Mouse (Mus musculus) testis, postnatal 14 days (tissue): Measurements from ENCODE around the gene Vmn2r54.
"Not testable (repeated sequence)": the region's sequence is repeated elsewhere in the genome, so short reads cannot be mapped to it uniquely, and the experiment has no call there.

Experiments used
- DNase-seq: peaks from one replicate; pipeline ENCODE4 v3.0.0; 2021; ENCODE audit warnings: low spot score

Gene Vmn2r54

DNA sequence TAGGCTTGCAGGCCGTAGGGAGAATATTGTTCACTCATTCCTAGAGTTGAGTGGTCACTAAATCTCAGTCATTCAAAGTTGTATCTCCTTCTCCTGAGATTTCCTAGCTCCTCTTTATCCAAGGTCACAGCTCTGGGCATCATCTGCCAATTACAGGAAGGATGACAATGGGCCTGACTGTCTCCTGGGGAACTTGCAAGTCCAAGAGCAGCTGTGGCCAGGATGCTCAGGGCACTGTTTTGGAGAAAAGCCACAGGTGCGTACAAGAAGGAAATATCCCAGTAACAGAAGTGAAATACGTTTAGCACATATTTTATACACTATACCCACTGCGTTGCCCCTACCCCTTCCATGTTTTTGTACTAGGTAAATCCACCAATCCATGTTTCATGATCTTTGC lies at the start of gene Vmn2r54:
Gene Vmn2r54, minus strand, starts transcription at position 101 of the 400 bp plus-strand sequence.
- not testable (repeated sequence) for DNase-seq

DNA sequence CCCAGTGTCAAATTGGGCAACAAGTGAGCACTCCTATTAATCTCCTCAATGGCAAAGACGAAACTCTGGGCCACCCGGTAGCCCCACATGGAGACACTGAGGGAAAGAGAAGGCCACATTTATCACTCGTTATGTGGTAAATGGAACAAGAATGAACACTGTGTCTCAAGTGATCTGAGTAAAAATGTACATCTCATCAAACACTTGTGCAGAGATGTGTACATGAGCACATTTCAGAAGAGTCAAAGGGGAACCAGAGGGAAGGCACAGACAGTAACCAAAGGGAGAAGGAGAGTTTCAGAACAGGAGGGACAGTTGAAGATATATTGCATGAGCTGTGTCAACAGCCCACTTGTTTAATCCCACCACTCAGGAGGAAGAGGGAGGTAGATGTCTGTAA lies 44.8 kb upstream of the Vmn2r54 start, which contains the start of gene Vmn2r55:
Gene Vmn2r55, minus strand, starts transcription at position 101 of the 400 bp plus-strand sequence.
- DNase-seq = not testable (repeated sequence)

DNA sequence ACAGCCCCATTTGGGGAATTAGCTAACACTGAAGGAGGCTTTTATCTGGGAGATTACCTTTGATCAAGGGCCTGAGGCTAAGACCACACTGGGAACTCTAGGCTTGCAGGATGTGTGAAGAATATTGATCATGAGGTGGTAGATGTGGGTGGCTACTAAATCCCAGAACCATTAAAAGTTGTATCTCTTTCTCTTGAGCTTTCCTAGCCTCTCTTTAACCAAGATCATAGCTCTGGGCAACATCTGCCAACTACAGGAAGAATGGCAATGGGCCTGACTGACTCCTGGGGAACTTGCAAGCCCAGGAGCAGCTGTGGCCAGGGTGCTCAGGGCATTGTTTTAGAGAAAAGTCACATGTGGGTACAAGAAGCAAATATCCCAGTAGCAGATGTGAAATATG lies 31.4 kb downstream of the Vmn2r54 start, which contains the start of gene Vmn2r53:
Gene Vmn2r53, minus strand, starts transcription at position 101 of the 400 bp plus-strand sequence.
- DNase-seq = no peak
